Mouse (Mus musculus) brain, embryonic 14.5 days (tissue): ENCODE measurements around the gene Plpp2.

Experiments used
- CTCF ChIP-seq: fragments of 200-500 bp; IDR thresholded peaks from 2 replicates; pipeline ENCODE4 v1.5.1; 2012; ENCODE audit warnings: inconsistent platforms, mild to moderate bottlenecking, moderate library complexity, borderline replicate concordance; ENCODE audit not compliant: insufficient read depth, insufficient read length; ENCODE audit errors: extremely low read depth
- POLR2A ChIP-seq: fragments of 200-500 bp; IDR thresholded peaks from 2 replicates; pipeline ENCODE4 v1.6.1; 2012; ENCODE audit warnings: mild to moderate bottlenecking, inconsistent platforms, borderline replicate concordance; ENCODE audit not compliant: poor library complexity, insufficient read depth, insufficient read length, severe bottlenecking; ENCODE audit errors: extremely low read depth

GRCm38 (mm10) chr10:79496701-79497288 lies 36.8 kb downstream of the Plpp2 start:
- TF ChIP-seq CTCF: no peak
- TF ChIP-seq POLR2A: no peak
